Mouse (Mus musculus) layer of hippocampus, adult 18-20 months (tissue): ENCODE data around the gene Tspan13. TPM values are rescaled to one million over a fixed set of nuclear protein-coding genes. Genes with fewer than 3 reads are reported as not detected.

ENCODE experiments used
- DNase-seq, 2 experiments: peaks; one replicate each; pipeline ENCODE4 v3.0.0; 2022; ENCODE audit warnings: low spot score in 2 of 2
- long read RNA-seq: library from polyadenylated mRNA; stranded (forward); transcript quantifications from one replicate; pipeline ENCODE4 v2.0.0, GENCODE M21; 2021
- total RNA-seq, 2 experiments: library from RNA; stranded (reverse); gene quantifications; 2 replicates each; pipeline ENCODE4 v1.2.3; 2021

Gene Tspan13
- total RNA-seq = 100 to 1,000 TPM; 284 to 286 TPM
- long read RNA-seq, transcript Tspan13-201 (6 exons, 1,932 nt) = major isoform, 403 of 436 reads
- long read RNA-seq, partial matches to known transcripts = 6 of 436 reads
- long read RNA-seq, other reads (novel, unspliced or antisense) = 27 of 436 reads

- DNase-seq = peak; percentile 88 to 95
Measured at GRCm38 (mm10) chr12:36042348-36042778, at the start of gene Tspan13. TSS of gene Tspan13 (minus strand) at chr12:36042500.

DNA sequence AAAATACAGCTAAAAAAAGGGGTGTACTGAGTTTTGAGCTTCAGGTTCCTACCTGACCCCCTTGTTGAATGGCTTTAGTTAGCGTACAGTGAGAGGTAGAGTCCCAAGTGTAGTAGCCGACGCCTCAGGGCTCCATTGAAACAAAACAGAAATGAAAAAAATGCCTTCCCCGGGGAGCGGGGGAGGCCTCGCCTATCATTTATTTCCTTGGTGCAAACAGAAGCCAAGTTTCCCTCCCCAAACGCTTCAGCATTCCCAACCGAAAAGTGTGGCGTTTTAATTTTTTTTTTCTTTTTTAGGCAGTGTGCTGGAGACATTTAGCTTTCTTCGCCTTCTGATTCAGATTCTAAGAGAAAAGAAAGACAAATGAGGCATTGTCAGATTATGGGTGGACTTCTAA is 49.7 kb upstream of the Tspan13 start:
- DNase-seq = no peak

GRCm38 (mm10) chr12:36089221-36089620 is 46.9 kb upstream of the Tspan13 start:
- no peak for DNase-seq

DNA sequence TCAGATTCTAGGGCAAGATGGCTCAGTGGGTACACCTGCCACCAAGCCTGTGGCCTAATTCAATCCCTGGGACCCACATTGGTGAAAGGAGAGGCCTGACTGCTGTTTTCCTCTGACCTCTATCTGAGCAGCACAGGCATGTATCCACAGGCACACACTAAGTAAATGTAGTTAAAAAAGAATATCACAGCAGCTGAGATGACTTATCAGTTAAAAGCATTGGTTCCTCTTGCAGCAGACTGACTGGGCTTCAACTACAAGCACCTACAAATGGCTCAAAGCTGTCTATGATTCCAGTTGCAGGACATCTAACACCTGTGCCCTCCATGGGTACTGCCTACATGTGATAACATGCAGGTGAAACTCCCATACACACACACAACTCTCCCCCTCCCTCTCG is 46.5 kb upstream of the Tspan13 start:
- DNase-seq = no peak

GRCm38 (mm10) chr12:36085380-36085779 is 43.1 kb upstream of the Tspan13 start:
- no peak for DNase-seq

DNA sequence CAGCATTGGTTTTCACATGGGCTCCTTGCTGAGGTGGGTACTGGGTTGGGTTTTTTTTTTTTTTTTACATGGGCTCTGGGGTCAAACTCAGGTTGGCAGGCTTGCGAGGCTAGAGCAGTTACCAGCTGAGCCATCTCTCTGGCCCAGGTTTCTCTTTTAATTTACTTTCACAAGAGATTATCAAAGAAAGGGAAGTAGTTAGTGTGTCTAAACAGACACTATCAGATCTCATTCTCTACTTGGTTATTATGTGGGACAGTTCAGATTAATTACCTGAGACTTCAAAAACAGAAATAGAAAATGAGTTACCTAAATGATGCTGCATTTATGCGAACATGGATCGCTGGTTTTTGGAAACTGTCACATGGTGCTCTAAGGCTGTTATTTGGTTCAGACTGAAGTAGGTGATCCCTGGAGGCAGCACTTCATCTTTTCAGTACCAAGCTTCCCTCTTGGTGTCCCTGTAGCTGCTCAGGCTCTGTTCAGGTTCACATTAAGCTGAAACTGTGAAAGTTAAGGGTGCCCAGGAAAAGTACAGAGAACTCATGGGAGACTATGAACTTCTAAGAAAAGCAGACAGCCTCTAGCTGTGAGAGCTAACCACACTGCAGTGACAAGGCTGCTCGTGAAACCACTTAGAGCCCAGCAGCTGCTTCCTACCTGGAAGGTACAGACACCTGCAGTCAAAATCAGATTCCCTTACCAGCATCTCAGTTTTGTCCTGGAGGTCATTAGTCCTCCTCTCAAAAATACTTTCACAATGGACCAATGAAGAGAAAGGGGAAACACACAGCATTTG is 36.0 kb upstream of the Tspan13 start:
- DNase-seq = no peak

GRCm38 (mm10) chr12:36072860-36073259 is 30.6 kb upstream of the Tspan13 start:
- no peak for DNase-seq

GRCm38 (mm10) chr12:36070231-36070630 is 27.9 kb upstream of the Tspan13 start:
- DNase-seq = no peak

- DNase-seq = no peak
Measured at GRCm38 (mm10) chr12:36067538-36067937, 25.2 kb upstream of the Tspan13 start.

GRCm38 (mm10) chr12:36065911-36066310 is 23.6 kb upstream of the Tspan13 start:
- peak; percentile 23 to 64 for DNase-seq

DNA sequence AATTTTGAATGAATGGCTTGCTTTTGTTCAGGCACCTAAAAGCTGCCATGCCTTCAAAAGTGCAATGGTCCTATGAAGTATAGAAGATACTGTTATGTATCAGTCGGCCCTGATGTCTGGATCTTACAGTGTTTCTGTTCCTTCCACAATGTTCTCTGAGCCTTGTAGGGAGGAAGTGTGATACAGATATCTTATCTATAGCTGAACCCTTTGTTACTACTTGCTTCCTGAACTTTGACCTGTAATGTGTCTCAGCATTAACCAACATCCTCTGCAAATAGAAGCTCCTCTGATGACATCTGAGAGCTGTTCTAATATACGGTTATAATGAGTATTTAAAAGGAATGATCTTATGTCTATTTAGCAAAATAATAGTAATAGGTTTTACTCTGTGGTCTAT is 15.4 kb upstream of the Tspan13 start:
- DNase-seq = no peak

DNA sequence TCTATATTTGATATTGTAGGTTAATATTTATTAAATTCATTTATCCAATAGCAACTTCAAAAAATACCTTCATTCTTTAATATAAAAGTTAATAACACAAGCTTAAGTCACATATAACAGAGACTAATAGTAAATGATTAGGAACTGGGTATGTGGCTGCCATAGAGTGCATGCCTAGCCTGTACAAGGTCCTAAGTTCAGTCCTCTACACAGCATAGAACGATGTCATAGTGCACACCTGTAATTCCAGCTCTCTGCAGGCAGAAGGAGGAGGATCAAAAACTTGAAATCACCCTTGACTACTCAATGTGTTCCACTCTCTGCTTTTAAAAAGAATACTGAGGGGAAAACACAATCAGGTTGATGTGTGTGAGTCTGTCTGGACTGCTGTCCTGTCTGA is 8.0 kb upstream of the Tspan13 start:
- no peak for DNase-seq

- DNase-seq = no peak
Measured at GRCm38 (mm10) chr12:36047593-36047992, 5.3 kb upstream of the Tspan13 start.

DNA sequence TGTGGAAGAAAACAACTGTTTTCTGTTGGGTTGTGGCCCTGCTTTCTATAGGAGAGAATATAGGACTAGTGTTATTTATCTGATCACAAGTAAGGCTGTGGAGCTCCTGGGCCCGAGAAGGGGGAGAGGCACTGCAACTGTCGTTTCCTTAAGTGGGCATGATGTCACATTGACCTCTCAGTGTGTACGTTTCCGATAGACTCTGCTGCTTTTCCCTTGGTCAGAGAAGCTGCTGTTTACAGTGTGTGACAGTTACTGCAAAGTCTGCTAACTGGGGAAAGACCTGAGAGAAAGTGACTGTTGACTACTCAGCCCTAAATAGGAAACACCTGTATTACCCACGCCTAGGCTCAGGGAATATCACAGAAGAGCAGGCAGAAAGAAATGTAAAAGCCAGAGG is 3.9 kb upstream of the Tspan13 start:
- DNase-seq = no peak

DNA sequence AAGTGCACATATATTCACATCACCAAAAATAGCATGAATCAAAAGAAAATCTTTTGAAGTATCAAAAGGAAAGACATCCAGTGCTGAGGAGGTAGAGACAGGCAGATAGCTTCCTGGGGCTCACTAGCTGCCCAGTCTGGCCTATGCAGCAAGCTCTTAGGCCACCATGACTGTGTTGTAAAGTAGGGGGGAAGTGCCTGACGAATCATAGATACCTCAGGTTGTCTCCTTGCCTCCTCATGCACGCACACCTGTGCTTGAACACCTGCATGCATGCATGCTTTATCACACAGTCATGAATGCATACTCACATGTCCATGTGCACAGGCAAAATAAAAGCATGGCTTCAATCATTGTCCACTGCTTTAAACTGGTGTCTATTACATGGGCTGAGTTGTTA is 2.4 kb upstream of the Tspan13 start:
- no peak for DNase-seq

GRCm38 (mm10) chr12:36041703-36042347 is 475 bp downstream of the Tspan13 start:
- peak; percentile 35 to 63 for DNase-seq

DNA sequence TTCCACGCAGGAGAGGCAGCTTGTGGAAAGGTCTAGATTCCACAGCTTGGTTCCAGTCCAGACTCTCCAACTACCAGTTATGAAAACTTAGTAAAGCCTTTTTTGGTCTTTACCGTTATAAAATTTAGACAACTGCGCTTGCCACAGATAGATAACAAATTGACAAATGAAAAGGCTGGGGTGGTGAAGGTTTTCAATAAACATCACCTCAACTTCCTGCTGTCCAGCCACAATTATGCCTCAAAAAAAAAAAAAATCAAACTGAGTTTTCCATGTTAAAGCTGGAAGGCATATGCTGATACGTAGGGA is 1.1 kb downstream of the Tspan13 start:
- DNase-seq = no peak

DNA sequence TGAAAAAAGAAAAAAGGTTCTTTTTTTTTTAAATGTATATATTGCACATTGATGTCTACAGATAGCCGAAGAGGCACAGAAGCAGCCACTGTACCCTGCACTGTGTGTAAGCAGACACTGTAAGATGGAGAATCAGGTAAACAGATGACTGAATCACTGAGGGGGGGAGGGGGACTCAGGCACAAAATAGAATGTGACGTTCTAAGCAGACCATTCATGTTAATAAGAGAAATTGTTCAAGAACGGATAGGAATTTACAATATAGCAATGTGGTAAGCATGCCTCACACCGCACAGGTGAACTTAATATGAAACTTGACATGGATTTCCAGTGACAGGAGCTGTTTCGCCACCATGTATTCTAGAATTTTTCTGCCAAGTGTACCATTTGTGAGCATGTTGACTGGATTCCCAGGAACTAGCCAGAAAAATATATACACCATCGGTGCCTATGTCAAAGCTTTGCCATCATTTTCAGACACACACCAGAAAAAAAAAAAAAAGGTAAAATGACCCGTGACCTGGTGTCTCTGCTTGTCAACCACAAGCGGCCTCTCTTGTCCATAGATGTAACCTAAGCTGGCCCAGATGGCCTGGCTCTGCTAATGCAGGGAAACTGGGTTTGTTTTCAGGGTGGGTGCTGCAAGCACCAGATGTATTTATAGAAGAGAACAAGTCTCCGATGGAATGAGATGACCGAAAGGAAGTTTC is 1.6 kb downstream of the Tspan13 start:
- DNase-seq = peak in 1 of 2 experiments; percentile 45

GRCm38 (mm10) chr12:36039541-36040084 is 2.7 kb downstream of the Tspan13 start:
- DNase-seq = no peak

GRCm38 (mm10) chr12:36036776-36037175 is 5.5 kb downstream of the Tspan13 start:
- DNase-seq = no peak

GRCm38 (mm10) chr12:36036121-36036520 is 6.2 kb downstream of the Tspan13 start:
- no peak for DNase-seq

DNA sequence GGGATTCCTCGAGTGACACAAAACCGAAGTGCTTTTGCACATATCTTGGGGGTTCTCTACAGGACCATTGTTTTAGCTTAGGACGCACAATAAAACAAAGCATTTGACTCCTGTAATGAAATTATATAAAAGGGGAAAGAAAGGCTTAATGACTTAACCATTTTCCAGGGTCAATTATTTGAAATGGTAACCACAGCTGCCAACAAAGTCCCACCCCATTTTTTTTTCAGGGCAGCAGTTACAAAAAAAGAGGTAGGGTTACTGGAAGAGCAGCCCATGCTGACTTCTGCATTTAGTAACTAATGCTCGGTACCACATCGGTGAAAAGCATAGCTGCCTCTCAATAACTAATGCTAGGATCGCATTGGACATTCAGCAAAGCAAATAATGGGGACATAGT is 6.8 kb downstream of the Tspan13 start:
- DNase-seq = no peak
